Comparison of ENCODE assay signal across 8 mouse cellular contexts in the genomic region with DNA sequence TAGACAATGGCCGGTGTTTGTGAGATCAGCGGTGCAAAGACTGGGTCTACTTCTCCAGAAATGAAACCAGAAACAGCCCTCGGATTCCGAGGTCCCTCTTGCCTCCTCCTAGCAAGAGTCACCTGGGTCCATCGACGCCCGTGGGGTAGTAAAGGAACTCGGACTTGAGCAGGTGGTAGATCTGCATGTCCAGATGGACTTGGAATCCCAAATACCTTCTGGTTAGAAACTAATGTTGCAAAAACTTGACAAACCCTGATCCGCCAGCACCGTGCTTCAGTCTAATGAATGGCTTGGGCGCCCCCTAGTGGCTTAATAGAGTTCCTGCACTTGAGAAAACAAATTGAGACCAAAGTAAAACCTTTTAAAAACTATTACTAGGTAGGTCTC.
A peak's percentile ranks its signal among the peaks of the same experiment; 100 is the strongest.
DNase-seq lines count a peak whose midpoint lies in the region; ATAC-seq lines count a peak whose summit lies in the region.

No protein-coding gene starts in this region.

- no peaks in the 10 kb centered on the region for H3K9me3 ChIP-seq in embryonic facial prominence, embryonic 10.5 days
- H3K9me3 ChIP-seq in limb, embryonic 11.5 days (ENCODE audit: control insufficient read depth, low read length): no peaks in the 10 kb centered on the region
- H3K9me3 ChIP-seq in midbrain, embryonic 13.5 days: no peaks in the 10 kb centered on the region

- WGBS in embryonic facial prominence, embryonic 10.5 days: 5% methylated on average over 11 of the region's 11 CpGs
- 3% methylated on average over 11 of the region's 11 CpGs for WGBS in limb, embryonic 11.5 days
- 2% methylated on average over 11 of the region's 11 CpGs for WGBS in midbrain, embryonic 13.5 days

- peak overlapping the region; percentile 55 for H3K4me3 ChIP-seq in embryonic facial prominence, embryonic 10.5 days
- H3K4me3 ChIP-seq in limb, embryonic 11.5 days (ENCODE audit: low read depth, low read length): peak overlapping the region; percentile 12; the same call in 1 of the 2 replicates
- H3K4me3 ChIP-seq in midbrain, embryonic 13.5 days (replicated peaks): peak overlapping the region; percentile 38

- H3K36me3 ChIP-seq in embryonic facial prominence, embryonic 10.5 days (replicated peaks): no peaks in the 10 kb centered on the region
- no peaks in the 10 kb centered on the region for H3K36me3 ChIP-seq in limb, embryonic 11.5 days (ENCODE audit: control insufficient read depth, insufficient read depth, low read length)
- no peaks in the 10 kb centered on the region for H3K36me3 ChIP-seq in midbrain, embryonic 13.5 days

- H3K4me1 ChIP-seq in embryonic facial prominence, embryonic 10.5 days: peaks cover 20% of the 10 kb centered on the region
- no peaks in the 10 kb centered on the region for H3K4me1 ChIP-seq in limb, embryonic 11.5 days (ENCODE audit: control insufficient read depth, insufficient read depth, low read length)
- peaks cover 5% of the 10 kb centered on the region; the same call in 1 of the 2 replicates for H3K4me1 ChIP-seq in midbrain, embryonic 13.5 days (replicated peaks)

- DNase-seq in heart, adult 11 months: peak; percentile 95
- DNase-seq in heart, postnatal 25 days (ENCODE audit: low spot score): no peak
- DNase-seq in embryonic facial prominence, embryonic 10.5 days (ENCODE audit: low spot score): peak; percentile 79
- peak; percentile 85 for DNase-seq in kidney, adult 18-20 months
- peak; percentile 86 for DNase-seq in limb, embryonic 11.5 days (ENCODE audit: low spot score)
- peak; percentile 38 for DNase-seq in spleen, adult 12 weeks (ENCODE audit: low spot score)

- 0 out of 2 replicates have a peak overlapping the region, but pooled peaks have one; percentile 61 for H3K27ac ChIP-seq in embryonic facial prominence, embryonic 10.5 days (replicated peaks)
- H3K27ac ChIP-seq in limb, embryonic 11.5 days (replicated peaks; ENCODE audit: low read depth, low read length): no peak overlapping the region
- 0 out of 2 replicates have a peak overlapping the region, but pooled peaks have one; percentile 17 for H3K27ac ChIP-seq in midbrain, embryonic 13.5 days

- no peak overlapping the region for H3K9ac ChIP-seq in limb, embryonic 11.5 days (ENCODE audit: low read length)
- 0 out of 2 replicates have a peak overlapping the region, but pooled peaks have one; percentile 36 for H3K9ac ChIP-seq in midbrain, embryonic 13.5 days (replicated peaks)

- ATAC-seq in granulocyte monocyte progenitor cell, adult 5-6 weeks (replicated peaks; ENCODE audit: poor library complexity, severe bottlenecking): peak; percentile 62
- ATAC-seq in limb, embryonic 11.5 days (ENCODE audit: insufficient number of reproducible peaks, low FRiP score, low TSS enrichment, low read depth): peak; percentile 64; the same call in 1 of the 2 replicates
- ATAC-seq in midbrain, embryonic 13.5 days: peak; percentile 75

- 0 out of 2 replicates have a peak, but pooled peaks cover 8% of the 10 kb centered on the region for H3K27me3 ChIP-seq in embryonic facial prominence, embryonic 10.5 days (replicated peaks; ENCODE audit: low read depth, poor library complexity, severe bottlenecking)
- H3K27me3 ChIP-seq in limb, embryonic 11.5 days (ENCODE audit: control insufficient read depth, insufficient read depth, low read length): no peaks in the 10 kb centered on the region
- peaks cover 5% of the 10 kb centered on the region; the same call in 1 of the 2 replicates for H3K27me3 ChIP-seq in midbrain, embryonic 13.5 days

- peak overlapping the region; percentile 36 for H3K4me2 ChIP-seq in limb, embryonic 11.5 days (ENCODE audit: low read depth, severe bottlenecking)
- peak overlapping the region; percentile 61 for H3K4me2 ChIP-seq in midbrain, embryonic 13.5 days (replicated peaks)

- intact Hi-C loops in heart, postnatal 25 days (cut with DNase I): loop anchor here (1.0 to 5.0 kb wide), 3 partner anchors 261 to 643 kb away; no protein-coding TSS in a partner anchor
